12 mouse cellular contexts compared by ENCODE assay signal in genomic region chr8:88279670-88280069, GRCm38 (mm10). TPM values are rescaled to one million over a fixed set of nuclear protein-coding genes. Genes with fewer than 3 reads are reported as not detected.
DNase-seq lines count a peak whose midpoint lies in the region; ATAC-seq and TF ChIP-seq lines count a peak whose summit lies in the region.
"Had no signal": no experiment of that assay in that cellular context is flagged by ENCODE, and none has a peak within 500 bp of the region (broad histone marks: within the 10 kb centered on the region; RNA-seq: fewer than 3 reads in every experiment).

No protein-coding gene starts in this region.

- WGBS in lung, embryonic 14.5 days: 54% methylated on average over 6 of the region's 6 CpGs
- WGBS in lung, adult 2 months: 21% methylated on average over 6 of the region's 6 CpGs
- 11% methylated on average over 6 of the region's 6 CpGs for WGBS in liver, embryonic 12.5 days (ENCODE audit: insufficient replicate concordance)
- 62% methylated on average over 6 of the region's 6 CpGs for WGBS in heart, embryonic 11.5 days (ENCODE audit: insufficient replicate concordance)

- no peak overlapping the region for H3K9ac ChIP-seq in lung, embryonic 14.5 days
- H3K9ac ChIP-seq in liver, embryonic 12.5 days: peak overlapping the region; percentile 48
- no peak overlapping the region for H3K9ac ChIP-seq in heart, embryonic 11.5 days (ENCODE audit: low read depth, low read length)
- H3K9ac ChIP-seq: embryonic facial prominence, embryonic 13.5 days; midbrain, embryonic 13.5 days had no signal

- intact Hi-C loops in heart, postnatal 14 days (cut with DNase I): no loop called here

- peak; percentile 47 for DNase-seq in lung, embryonic 14.5 days
- no peak for DNase-seq in lung, adult 2 months
- no peak for DNase-seq in yolk sac, embryonic 10.5 days (ENCODE audit: low spot score)
- DNase-seq in heart, postnatal 14 days: no peak
- DNase-seq: thymus, postnatal 25 days had no signal

- no peak overlapping the region for H3K4me3 ChIP-seq in lung, embryonic 14.5 days (ENCODE audit: low read depth, low read length)
- H3K4me3 ChIP-seq in lung, adult 2 months (replicated peaks; ENCODE audit: extremely low read depth, low read depth, low read length): no peak overlapping the region
- H3K4me3 ChIP-seq in liver, embryonic 12.5 days: peak overlapping the region; percentile 14
- H3K4me3 ChIP-seq in heart, embryonic 11.5 days (ENCODE audit: low read depth, low read length): no peak overlapping the region
- H3K4me3 ChIP-seq: embryonic facial prominence, embryonic 13.5 days; midbrain, embryonic 13.5 days had no signal

- no peak overlapping the region for H3K27ac ChIP-seq in lung, embryonic 14.5 days (ENCODE audit: low read depth)
- H3K27ac ChIP-seq in liver, embryonic 12.5 days: peak overlapping the region; percentile 87
- H3K27ac ChIP-seq in heart, embryonic 11.5 days (ENCODE audit: low read depth, low read length): no peak overlapping the region
- H3K27ac ChIP-seq: embryonic facial prominence, embryonic 13.5 days; midbrain, embryonic 13.5 days had no signal

- H3K9me3 ChIP-seq in lung, embryonic 14.5 days (ENCODE audit: low read depth, low read length): no peaks in the 10 kb centered on the region
- no peaks in the 10 kb centered on the region for H3K9me3 ChIP-seq in liver, embryonic 12.5 days (replicated peaks)
- H3K9me3 ChIP-seq in heart, embryonic 11.5 days (replicated peaks; ENCODE audit: control insufficient read depth, low read length): no peaks in the 10 kb centered on the region
- H3K9me3 ChIP-seq: embryonic facial prominence, embryonic 13.5 days; midbrain, embryonic 13.5 days had no signal

- TF ChIP-seq POLR2A in lung, adult 2 months (IDR thresholded peaks at IDR 0.05; ENCODE audit: borderline replicate concordance, extremely low read depth, low read depth, low read length): no peak

- H3K36me3 ChIP-seq in lung, embryonic 14.5 days (ENCODE audit: insufficient read depth): no peaks in the 10 kb centered on the region
- H3K36me3 ChIP-seq in liver, embryonic 12.5 days: no peaks in the 10 kb centered on the region
- H3K36me3 ChIP-seq in heart, embryonic 11.5 days (ENCODE audit: control insufficient read depth, insufficient read depth, low read length): no peaks in the 10 kb centered on the region
- H3K36me3 ChIP-seq: embryonic facial prominence, embryonic 13.5 days; midbrain, embryonic 13.5 days had no signal

- H3K4me2 ChIP-seq in lung, embryonic 14.5 days: no peak overlapping the region
- peak overlapping the region; percentile 55 for H3K4me2 ChIP-seq in liver, embryonic 12.5 days
- no peak overlapping the region for H3K4me2 ChIP-seq in heart, embryonic 11.5 days
- H3K4me2 ChIP-seq: embryonic facial prominence, embryonic 13.5 days; midbrain, embryonic 13.5 days had no signal

- no peaks in the 10 kb centered on the region for H3K27me3 ChIP-seq in lung, embryonic 14.5 days (ENCODE audit: insufficient read depth, low read length)
- H3K27me3 ChIP-seq in liver, embryonic 12.5 days (replicated peaks): no peaks in the 10 kb centered on the region; the same call in 1 of the 2 replicates
- H3K27me3 ChIP-seq in heart, embryonic 11.5 days (ENCODE audit: control insufficient read depth, insufficient read depth, low read length): peaks cover 25% of the 10 kb centered on the region
- H3K27me3 ChIP-seq: embryonic facial prominence, embryonic 13.5 days; midbrain, embryonic 13.5 days; Patski had no signal

- peak; percentile 62 for ATAC-seq in lung, embryonic 14.5 days (ENCODE audit: insufficient read depth)
- peak; percentile 82 for ATAC-seq in activated CD4-positive, CD25-positive, alpha-beta regulatory T cell, adult 4 months
- peak; percentile 92 for ATAC-seq in liver, embryonic 12.5 days
- ATAC-seq in neutrophil, adult 5-6 weeks (ENCODE audit: extremely low read depth, insufficient number of reproducible peaks, low FRiP score, poor library complexity, severe bottlenecking): 0 out of 2 replicates have a peak, but pooled peaks have one; percentile 18
- ATAC-seq in heart, embryonic 11.5 days (replicated peaks; ENCODE audit: insufficient number of reproducible peaks, low FRiP score, low TSS enrichment): no peak
- ATAC-seq: midbrain, embryonic 13.5 days; Patski had no signal

- H3K4me1 ChIP-seq in lung, embryonic 14.5 days (ENCODE audit: insufficient read depth): peaks cover 3% of the 10 kb centered on the region; the same call in 1 of the 2 replicates
- peaks cover 11% of the 10 kb centered on the region for H3K4me1 ChIP-seq in lung, adult 2 months (ENCODE audit: control insufficient read depth, insufficient read depth, low read length)
- H3K4me1 ChIP-seq in liver, embryonic 12.5 days: peaks cover 77% of the 10 kb centered on the region
- peaks cover 5% of the 10 kb centered on the region; the same call in 1 of the 2 replicates for H3K4me1 ChIP-seq in heart, embryonic 11.5 days (ENCODE audit: control insufficient read depth, insufficient read depth, low read length)
- H3K4me1 ChIP-seq: midbrain, embryonic 13.5 days had no signal

- TF ChIP-seq CTCF in lung, embryonic 14.5 days (IDR thresholded peaks at IDR 0.05; ENCODE audit: low read depth): no peak
- TF ChIP-seq CTCF in lung, adult 2 months (IDR thresholded peaks at IDR 0.05; ENCODE audit: insufficient read depth, low read length): no peak

RNA-seq across cellular contexts. Expression of gene Adcy7, which starts 7.5 kb away (rescaled TPM):
- polyA plus RNA-seq in lung, embryonic 14.5 days (2014; fragmentation: Nextera tagmentation; extraction: Ambion mirVana): 11.3 and 12.4 TPM in 2 replicates
- polyA plus RNA-seq in lung, adult 2 months (2012; rRNA removed): 57.0 and 60.0 TPM in 2 replicates
- polyA plus RNA-seq in activated CD4-positive, CD25-positive, alpha-beta regulatory T cell, adult 4 months (2017; shearing (Covaris generic)): 10 to 100 TPM; 71.1 to 90.3 TPM
- polyA plus RNA-seq in liver, embryonic 12.5 days (2016; fragmentation: Nextera tagmentation; extraction: Ambion mirVana): 38.0 and 41.6 TPM in 2 replicates
- total RNA-seq in neutrophil, adult 5-6 weeks (2017): 106 and 107 TPM in 2 replicates
- total RNA-seq in heart, postnatal 14 days (2021): 1 to 10 TPM; 7.5 to 9.8 TPM
- polyA plus RNA-seq in heart, embryonic 11.5 days (2014; fragmentation: Nextera tagmentation; extraction: Ambion mirVana): 2.4 and 2.9 TPM in 2 replicates
